Mouse (Mus musculus) small intestine, adult 2 months (tissue): ENCODE results near the gene Epas1. TPM values are rescaled to one million over a fixed set of nuclear protein-coding genes. Genes with fewer than 3 reads are reported as not detected.
A peak's percentile ranks its signal among the peaks of the same experiment; 100 is the strongest.

Experiments used
- H3K27ac ChIP-seq: fragments of 200-500 bp; 2 replicates; pipeline ENCODE4 v1.5.1; 2012; ENCODE audit warnings: low read depth, low read length, control low read depth, inconsistent platforms; ENCODE audit not compliant: insufficient read depth
- H3K27me3 ChIP-seq: fragments of 200-500 bp; 2 replicates; pipeline ENCODE4 v1.6.1; 2012; ENCODE audit warnings: mild to moderate bottlenecking, moderate library complexity, low read length, inconsistent platforms; ENCODE audit not compliant: control insufficient read depth, insufficient read depth
- H3K36me3 ChIP-seq: fragments of 200-500 bp; 2 replicates; pipeline ENCODE4 v1.6.1; 2012; ENCODE audit warnings: mild to moderate bottlenecking, low read length, control low read depth, inconsistent platforms; ENCODE audit not compliant: control insufficient read depth, insufficient read depth
- H3K4me1 ChIP-seq: fragments of 200-500 bp; 2 replicates; pipeline ENCODE4 v1.6.1; 2012; ENCODE audit warnings: low read length, inconsistent platforms, mixed read lengths; ENCODE audit not compliant: control insufficient read depth, insufficient read depth, insufficient read length
- H3K4me3 ChIP-seq: fragments of 200-500 bp; 2 replicates; pipeline ENCODE4 v1.5.1; 2012; ENCODE audit warnings: low read depth, mild to moderate bottlenecking, control low read depth, inconsistent platforms, low read length, moderate library complexity
- CTCF ChIP-seq: fragments of 200-500 bp; IDR thresholded peaks from 2 replicates; pipeline ENCODE4 v1.5.1; 2012; ENCODE audit warnings: low read depth, mild to moderate bottlenecking, control low read depth, inconsistent platforms, low read length, moderate library complexity, mixed read lengths; ENCODE audit not compliant: insufficient replicate concordance, insufficient read length; ENCODE audit errors: extremely low read depth
- POLR2A ChIP-seq: fragments of 200-500 bp; IDR thresholded peaks from 2 replicates; pipeline ENCODE4 v1.6.1; 2012; ENCODE audit warnings: low read depth, mild to moderate bottlenecking, control low read depth, inconsistent platforms, low read length, moderate library complexity
- WGBS: fragments of 180-500 bp; shearing (Covaris S2); methylation state at CpG from one replicate; pipeline ENCODE4 v1.1.7; 2018; 5-methylcytosine and 5-hydroxymethylcytosine counted together
- polyA plus RNA-seq: library from polyadenylated mRNA; depleted of rRNA; stranded (reverse); fragments of >200 nt; gene quantifications from 2 replicates; pipeline ENCODE4 v1.2.3, GENCODE M21; 2012

Gene Epas1
- polyA plus RNA-seq, 1 experiment, result 52.0 TPM

- WGBS, result 83% methylated on average over 6 of the region's 6 CpGs
Observed at GRCm38 (mm10) chr17:86738477-86738876, 15.0 kb upstream of the Epas1 start.

GRCm38 (mm10) chr17:86743351-86743941 is 10.1 kb upstream of the Epas1 start:
- peaks cover 2% of the 10 kb centered on the region; the same call in 1 of the 2 replicates for H3K4me1 ChIP-seq
- no peaks in the 10 kb centered on the region for H3K36me3 ChIP-seq
- no peaks in the 10 kb centered on the region for H3K27me3 ChIP-seq
- 77% methylated on average over 6 of the region's 7 CpGs for WGBS
- H3K27ac ChIP-seq, result no peak overlapping the region
- no peak overlapping the region for H3K4me3 ChIP-seq
- peak; percentile 20; the same call in 1 of the 2 replicates for TF ChIP-seq CTCF
- no peak for TF ChIP-seq POLR2A

More at GRCm38 (mm10) chr17:86738477-86738876, 15.0 kb upstream of the Epas1 start:
- Histone ChIP-seq H3K36me3 (no peaks in the 10 kb centered on the region), H3K27ac (no peak overlapping the region), H3K4me3 (no peak overlapping the region), H3K27me3 (no peaks in the 10 kb centered on the region), H3K4me1 (no peaks in the 10 kb centered on the region)
- no peak for TF ChIP-seq CTCF
- TF ChIP-seq POLR2A, result no peak

GRCm38 (mm10) chr17:86744943-86745342 is 8.6 kb upstream of the Epas1 start:
- Histone ChIP-seq H3K4me1 (peaks cover 2% of the 10 kb centered on the region; the same call in 1 of the 2 replicates), H3K4me3 (no peak overlapping the region), H3K27ac (no peak overlapping the region), H3K27me3 (no peaks in the 10 kb centered on the region), H3K36me3 (no peaks in the 10 kb centered on the region)
- WGBS, result 39% methylated on average over 6 of the region's 6 CpGs
- TF ChIP-seq CTCF, result no peak
- TF ChIP-seq POLR2A, result no peak

- WGBS, result 94% methylated on average over 10 of the region's 10 CpGs
- H3K36me3 ChIP-seq, result no peaks in the 10 kb centered on the region
- no peak overlapping the region for H3K27ac ChIP-seq
- H3K4me1 ChIP-seq, result peaks cover 11% of the 10 kb centered on the region
- H3K27me3 ChIP-seq, result peaks cover 4% of the 10 kb centered on the region; the same call in 1 of the 2 replicates
- TF ChIP-seq POLR2A, result no peak
- no peak for TF ChIP-seq CTCF
- no peak overlapping the region for H3K4me3 ChIP-seq
Observed at GRCm38 (mm10) chr17:86751373-86751871, 2.1 kb upstream of the Epas1 start.

- under 1% methylated on average over 55 of the region's 55 CpGs for WGBS
- Histone ChIP-seq H3K27me3 (peaks cover 4% of the 10 kb centered on the region; the same call in 1 of the 2 replicates), H3K4me1 (peaks cover 11% of the 10 kb centered on the region), H3K4me3 (peak overlapping the region; percentile 83), H3K27ac (peak overlapping the region; percentile 58), H3K36me3 (no peaks in the 10 kb centered on the region)
- TF ChIP-seq POLR2A, result peak; percentile 78; the same call in 1 of the 2 replicates
- no peak; the same call in 1 of the 2 replicates for TF ChIP-seq CTCF
Observed at GRCm38 (mm10) chr17:86753931-86754805, 668 bp downstream of the Epas1 start.

GRCm38 (mm10) chr17:86754806-86755571 is 1.5 kb downstream of the Epas1 start:
- peak overlapping the region; percentile 83 for H3K4me3 ChIP-seq
- H3K36me3 ChIP-seq, result no peaks in the 10 kb centered on the region
- H3K27ac ChIP-seq, result peak overlapping the region; percentile 58
- H3K4me1 ChIP-seq, result peaks cover 11% of the 10 kb centered on the region
- TF ChIP-seq CTCF (no peak), POLR2A (no peak)
- WGBS, result 1% methylated on average over 52 of the region's 52 CpGs
- peaks cover 4% of the 10 kb centered on the region; the same call in 1 of the 2 replicates for H3K27me3 ChIP-seq
